Mouse (Mus musculus) spleen, postnatal 0 days (tissue): ENCODE data around the gene Olfr105-ps. TPM values are rescaled to one million over a fixed set of nuclear protein-coding genes. Genes with fewer than 3 reads are reported as not detected.

Experiments
- polyA plus RNA-seq: library from polyadenylated mRNA; unstranded; fragments of >200 nt; fragmentation: Nextera tagmentation; extraction: Ambion mirVana; gene quantifications from 2 replicates; pipeline ENCODE4 v1.2.1, GENCODE M21; 2015

Gene Olfr105-ps
- polyA plus RNA-seq, result not detected in 2 replicates

DNA sequence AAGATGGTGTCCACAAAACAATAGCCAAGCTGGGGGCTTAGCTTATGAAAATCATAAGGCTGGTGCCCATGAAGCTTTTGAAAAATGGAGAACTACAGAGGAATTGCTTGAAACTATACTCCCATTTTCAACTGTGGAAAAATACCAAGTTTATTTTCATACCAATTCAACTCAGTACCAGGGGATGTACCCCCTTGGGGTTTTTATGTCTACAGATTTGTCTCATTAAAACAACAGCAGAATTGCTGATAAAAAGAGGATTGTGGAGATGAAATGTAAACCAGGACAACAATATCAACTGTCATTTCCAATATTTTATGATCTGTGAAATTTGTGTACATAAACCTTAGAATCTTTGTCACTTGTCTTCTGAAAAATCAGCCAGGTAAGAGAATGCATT lies at the start of gene Olfr105-ps:
Olfr105-ps (plus strand) TSS at position 301 of the 400 bp plus-strand sequence.

DNA sequence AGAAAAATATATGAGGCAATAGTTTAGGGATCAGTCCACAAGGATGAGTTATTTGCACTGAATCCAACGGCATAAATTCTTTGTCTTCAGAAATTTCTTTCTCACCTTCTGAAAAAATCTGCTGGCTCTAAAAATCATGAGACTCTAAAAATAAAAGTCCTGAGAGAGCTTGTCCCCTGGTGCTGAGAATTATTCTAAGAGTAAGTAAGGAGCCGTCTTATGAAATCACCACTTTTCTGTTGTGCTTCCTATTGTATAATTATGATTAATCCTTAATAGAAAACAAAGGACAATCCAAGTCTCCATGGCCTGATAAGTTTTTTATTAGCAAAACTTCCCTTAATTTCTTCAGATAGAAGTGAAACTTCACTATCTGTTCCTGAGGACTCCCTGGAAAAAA lies 39.2 kb upstream of the Olfr105-ps start, which contains the start of gene Olfr103:
Olfr103 (minus strand) TSS at position 101 of the 400 bp plus-strand sequence.

DNA sequence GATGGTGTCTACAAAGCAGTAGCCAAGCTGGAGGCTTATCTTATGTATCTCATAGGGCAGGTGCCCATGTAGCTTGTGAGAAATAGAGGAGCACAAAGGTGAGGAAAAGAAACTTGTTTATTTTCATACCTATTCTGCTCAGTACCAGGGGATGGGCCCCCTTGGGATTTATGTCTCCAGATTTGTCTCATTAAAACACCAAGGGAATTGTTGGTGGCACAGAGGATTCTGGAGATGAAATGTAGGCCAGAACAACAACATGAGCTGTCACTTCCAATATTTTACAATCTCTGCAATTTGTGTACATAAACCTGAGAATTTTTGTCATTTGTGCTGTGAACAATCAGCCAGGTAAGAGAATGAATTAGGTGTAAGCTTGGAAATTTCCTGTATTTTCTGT lies 19.6 kb upstream of the Olfr105-ps start, which contains the start of gene Olfr104-ps:
Olfr104-ps (plus strand) TSS at position 301 of the 400 bp plus-strand sequence.

DNA sequence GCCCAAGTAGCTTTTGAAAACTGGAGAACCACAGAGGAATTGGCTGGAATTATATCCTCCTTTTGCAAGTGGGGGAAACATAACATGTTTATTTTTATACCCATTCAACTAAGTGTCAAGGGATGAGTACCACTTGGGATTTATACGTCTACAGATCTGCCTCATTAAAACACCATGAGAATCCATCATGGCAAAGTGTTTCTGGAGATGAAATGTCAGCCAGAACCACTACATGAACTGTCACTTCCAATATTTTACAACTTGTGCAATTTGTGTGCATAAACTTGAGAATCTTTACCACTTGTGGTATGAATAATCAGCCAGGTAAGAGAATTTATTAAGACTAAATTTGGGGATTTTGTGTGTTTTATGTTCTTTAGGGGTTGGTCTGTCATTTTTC lies 11.3 kb downstream of the Olfr105-ps start, which contains the start of gene Olfr106-ps:
Olfr106-ps (plus strand) TSS at position 301 of the 400 bp plus-strand sequence.

DNA sequence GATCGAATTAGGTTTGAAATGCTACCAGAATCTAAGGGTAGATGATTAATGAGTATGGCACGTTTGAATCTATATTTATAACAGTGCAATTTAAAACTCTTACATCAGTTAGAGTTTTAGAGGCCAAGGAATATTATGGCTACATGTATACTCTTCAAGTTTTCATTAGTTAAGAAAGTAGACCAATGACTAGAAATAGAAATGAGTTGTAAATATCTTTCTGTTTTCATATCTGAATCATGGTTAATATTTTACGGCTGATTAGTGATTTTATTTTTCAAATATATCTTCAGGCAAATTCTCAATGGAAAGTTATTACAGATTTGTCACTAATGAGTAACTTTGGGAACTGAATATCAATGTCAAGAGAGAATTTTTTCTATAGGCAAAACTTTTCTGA lies 20.1 kb downstream of the Olfr105-ps start, which contains the start of gene Olfr107:
Olfr107 (plus strand) TSS at position 301 of the 400 bp plus-strand sequence.

Other genes starting within 250 kb of the Olfr105-ps start
- gene Olfr93, start 217.5 kb upstream of the Olfr105-ps start, polyA plus RNA-seq, result not detected in 2 replicates
- gene Ubd, start 185.1 kb upstream of the Olfr105-ps start, polyA plus RNA-seq, result 0.28 TPM in 1 of 2 replicates, not detected in the other
- not detected in 2 replicates for gene Olfr94, start 178.0 kb upstream of the Olfr105-ps start, polyA plus RNA-seq
- gene Olfr95, start 165.9 kb upstream of the Olfr105-ps start, polyA plus RNA-seq, result not detected in 2 replicates
- gene Olfr96, start 158.9 kb upstream of the Olfr105-ps start, polyA plus RNA-seq, result not detected in 2 replicates
- gene Olfr97, start 141.7 kb upstream of the Olfr105-ps start, polyA plus RNA-seq, result not detected in 2 replicates
- gene Olfr98, start 115.3 kb upstream of the Olfr105-ps start, polyA plus RNA-seq, result not detected in 2 replicates
- 5.1 and 6.1 TPM in 2 replicates for gene H2-M3, start 108.8 kb upstream of the Olfr105-ps start, polyA plus RNA-seq
- gene Olfr99, start 95.6 kb upstream of the Olfr105-ps start, polyA plus RNA-seq, result not detected in 2 replicates
- gene Olfr101, start 74.7 kb upstream of the Olfr105-ps start, polyA plus RNA-seq, result not detected in 2 replicates
- gene Olfr102, start 62.0 kb upstream of the Olfr105-ps start, polyA plus RNA-seq, result not detected in 2 replicates
- not detected in 2 replicates for gene Olfr103, start 39.3 kb upstream of the Olfr105-ps start, polyA plus RNA-seq
- not detected in 2 replicates for gene Olfr104-ps, start 19.5 kb upstream of the Olfr105-ps start, polyA plus RNA-seq
- not detected in 2 replicates for gene Olfr106-ps, start 11.4 kb downstream of the Olfr105-ps start, polyA plus RNA-seq
- not detected in 2 replicates for gene Olfr107, start 20.2 kb downstream of the Olfr105-ps start, polyA plus RNA-seq
- gene Olfr108, start 66.4 kb downstream of the Olfr105-ps start, polyA plus RNA-seq, result not detected in 2 replicates
- not detected in 2 replicates for gene Olfr109, start 79.9 kb downstream of the Olfr105-ps start, polyA plus RNA-seq
- gene H2-M2, start 104.5 kb downstream of the Olfr105-ps start, polyA plus RNA-seq, result 0.16 TPM in 1 of 2 replicates, not detected in the other
- not detected in 2 replicates for gene Olfr110, start 113.4 kb downstream of the Olfr105-ps start, polyA plus RNA-seq
- 0.05 TPM in 1 of 2 replicates, not detected in the other for gene Olfr111, start 129.0 kb downstream of the Olfr105-ps start, polyA plus RNA-seq
- gene Olfr112, start 190.4 kb downstream of the Olfr105-ps start, polyA plus RNA-seq, result not detected in 2 replicates
- gene Olfr113, start 198.6 kb downstream of the Olfr105-ps start, polyA plus RNA-seq, result not detected in 2 replicates
- not detected in 2 replicates for gene Olfr114, start 213.7 kb downstream of the Olfr105-ps start, polyA plus RNA-seq
- gene Olfr115, start 248.1 kb downstream of the Olfr105-ps start, polyA plus RNA-seq, result not detected in 2 replicates
- not detected in 2 replicates for gene Olfr116, start 248.2 kb downstream of the Olfr105-ps start, polyA plus RNA-seq